Mouse (Mus musculus) ES-E14 (cell line): Measurements from ENCODE around the gene Tet2.

Source experiments
- CHD2 ChIP-seq: IDR thresholded peaks from 2 replicates; pipeline ENCODE4 v1.6.1; 2014; ENCODE audit warnings: mild to moderate bottlenecking, low read depth, low read length, inconsistent platforms
- HCFC1 ChIP-seq: IDR thresholded peaks from 2 replicates; pipeline ENCODE4 v1.6.1; 2012; ENCODE audit warnings: low read length, inconsistent platforms, borderline replicate concordance; ENCODE audit not compliant: insufficient read depth
- MAFK ChIP-seq: IDR thresholded peaks from 2 replicates; pipeline ENCODE4 v1.6.1; 2014; ENCODE audit warnings: mild to moderate bottlenecking, low read depth, low read length, inconsistent platforms; ENCODE audit not compliant: insufficient read depth
- ZC3H11A ChIP-seq: IDR thresholded peaks from 2 replicates; pipeline ENCODE4 v1.6.1; 2012; ENCODE audit warnings: low read depth, mild to moderate bottlenecking, inconsistent platforms, low read length, borderline replicate concordance
- ZNF384 ChIP-seq: IDR thresholded peaks from 2 replicates; pipeline ENCODE4 v1.6.1; 2012; ENCODE audit warnings: low read depth, low read length, inconsistent platforms

DNA sequence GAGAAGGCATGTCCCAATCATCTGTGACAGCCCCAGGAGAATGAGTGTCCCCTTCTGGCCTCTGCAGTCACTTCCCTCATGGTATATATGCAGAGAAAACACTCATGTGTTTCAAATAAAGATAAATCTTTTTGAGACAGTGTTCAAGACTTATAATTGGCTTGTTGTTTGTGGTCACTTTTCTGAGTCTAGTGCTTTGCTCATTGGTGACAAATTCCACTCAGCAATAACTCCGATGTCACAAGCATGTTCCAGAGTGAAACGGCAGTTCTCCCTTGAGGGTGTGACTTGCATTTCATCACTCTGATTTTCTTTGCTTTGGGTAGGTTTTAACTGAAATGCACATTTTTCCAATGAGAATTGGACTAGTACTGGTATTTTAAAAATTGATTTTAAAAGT lies 40.1 kb upstream of the Tet2 start:
- no peak for TF ChIP-seq CHD2
- TF ChIP-seq ZNF384 = no peak
- TF ChIP-seq HCFC1 = no peak
- no peak for TF ChIP-seq MAFK
- no peak for TF ChIP-seq ZC3H11A
